Mouse (Mus musculus) mouse embryonic stem cell (cell line): Measurements from ENCODE around the gene Lkaaear1.

ENCODE experiments used
- in situ Hi-C, 2 experiments: fragments of 300-500 bp; cut with MboI; formaldehyde crosslinking; loops; 1 replicate in 1 of 2; 3 replicates in 1 of 2; pipeline ENCODE4 v1.14.3; 2019 to 2020; ENCODE audit warnings: low sequenced_read_pairs in 2 of 2, low pct_unique_long_range_greater_than_20kb in 1 of 2, mixed read lengths in 1 of 2; ENCODE audit not compliant: unreplicated experiment in 1 of 2

Gene Lkaaear1

GRCm38 (mm10) chr2:181698241-181698640 lies at the start of gene Lkaaear1:
Gene Lkaaear1 (minus strand): TSS chr2:181698442.
- in situ Hi-C loops, result no loop called here

GRCm38 (mm10) chr2:181730051-181730450 lies 31.8 kb upstream of the Lkaaear1 start:
- in situ Hi-C loops, result no loop called here

- in situ Hi-C loops, result loop anchor here in 1 of 2 experiments (10.0 kb wide), 1 partner anchor 137 kb away; the partner anchor contains the start of gene Polr3k
These were observed 29.5 kb upstream of the Lkaaear1 start for GRCm38 (mm10) chr2:181727659-181728262.

GRCm38 (mm10) chr2:181722213-181722612 lies 24.0 kb upstream of the Lkaaear1 start:
- in situ Hi-C loops, result loop anchor here in 1 of 2 experiments (10.0 kb wide), 1 partner anchor 143 kb away; the partner anchor contains the start of gene Polr3k

GRCm38 (mm10) chr2:181721200-181721599 lies 23.0 kb upstream of the Lkaaear1 start:
- in situ Hi-C loops, result loop anchor here in 1 of 2 experiments (10.0 kb wide), 1 partner anchor 144 kb away; the partner anchor contains the start of gene Polr3k

- in situ Hi-C loops, result loop anchor here in 1 of 2 experiments (10.0 kb wide), 1 partner anchor 145 kb away; the partner anchor contains the start of gene Polr3k
These were observed 21.8 kb upstream of the Lkaaear1 start for GRCm38 (mm10) chr2:181720061-181720460.

GRCm38 (mm10) chr2:181716991-181717390 lies 18.7 kb upstream of the Lkaaear1 start:
- in situ Hi-C loops, result no loop called here

- in situ Hi-C loops, result no loop called here
These were observed 17.1 kb upstream of the Lkaaear1 start for GRCm38 (mm10) chr2:181715382-181715781.

- in situ Hi-C loops, result no loop called here
These were observed 16.7 kb upstream of the Lkaaear1 start, which contains the start of gene Oprl1 for GRCm38 (mm10) chr2:181714903-181715326. Gene Oprl1 (plus strand): TSS chr2:181715016.

- in situ Hi-C loops, result no loop called here
These were observed 15.5 kb upstream of the Lkaaear1 start for GRCm38 (mm10) chr2:181713749-181714148.

- in situ Hi-C loops, result no loop called here
These were observed 8.4 kb upstream of the Lkaaear1 start for GRCm38 (mm10) chr2:181706668-181707067.

- in situ Hi-C loops, result no loop called here
These were observed 1.3 kb downstream of the Lkaaear1 start for GRCm38 (mm10) chr2:181696801-181697420.

- in situ Hi-C loops, result no loop called here
These were observed 2.5 kb downstream of the Lkaaear1 start for GRCm38 (mm10) chr2:181695776-181696175.

- in situ Hi-C loops, result no loop called here
These were observed 3.7 kb downstream of the Lkaaear1 start for GRCm38 (mm10) chr2:181694581-181694980.

GRCm38 (mm10) chr2:181693339-181694280 lies 4.6 kb downstream of the Lkaaear1 start, which contains the start of gene Rgs19:
Gene Rgs19 (minus strand): TSS chr2:181693977.
- in situ Hi-C loops, result no loop called here

- in situ Hi-C loops, result no loop called here
These were observed 5.9 kb downstream of the Lkaaear1 start for GRCm38 (mm10) chr2:181692304-181692703.

GRCm38 (mm10) chr2:181691571-181691970 lies 6.7 kb downstream of the Lkaaear1 start:
- in situ Hi-C loops, result no loop called here

GRCm38 (mm10) chr2:181691083-181691482 lies 7.2 kb downstream of the Lkaaear1 start:
- in situ Hi-C loops, result no loop called here
